Mouse (Mus musculus) heart, adult 2 months (tissue): Measurements from ENCODE around the gene Fam163a. TPM values are rescaled to one million over a fixed set of nuclear protein-coding genes. Genes with fewer than 3 reads are reported as not detected.
"Not testable (repeated sequence)": the region's sequence is repeated elsewhere in the genome, so short reads cannot be mapped to it uniquely, and the experiment has no call there.

ENCODE experiments used
- DNase-seq, 2 experiments: peaks; one replicate each; pipeline ENCODE4 v3.0.0; 2021
- H3K27ac ChIP-seq: fragments of 200-600 bp; 2 replicates; pipeline ENCODE4 v1.8.1; 2022
- H3K27me3 ChIP-seq: fragments of 200-500 bp; 2 replicates; pipeline ENCODE4 v1.6.1; 2012; ENCODE audit warnings: mild to moderate bottlenecking, low read length, inconsistent platforms, mixed read lengths; ENCODE audit not compliant: control insufficient read depth, insufficient read depth
- H3K36me3 ChIP-seq: fragments of 200-500 bp; 2 replicates; pipeline ENCODE4 v1.6.1; 2012; ENCODE audit warnings: low read length, inconsistent platforms; ENCODE audit not compliant: control insufficient read depth, insufficient read depth
- H3K4me1 ChIP-seq: fragments of 200-500 bp; 2 replicates; pipeline ENCODE4 v1.6.1; 2011; ENCODE audit warnings: low read length; ENCODE audit not compliant: control insufficient read depth, insufficient read depth
- H3K4me3 ChIP-seq: fragments of 200-600 bp; 2 replicates; pipeline ENCODE4 v1.8.1; 2022
- H3K79me2 ChIP-seq: fragments of 200-500 bp; replicated peaks from 2 replicates; pipeline ENCODE4 v1.6.1; 2012; ENCODE audit warnings: mild to moderate bottlenecking, inconsistent platforms, low read length, moderate library complexity, mixed read lengths; ENCODE audit not compliant: control insufficient read depth, insufficient read depth
- H3K9ac ChIP-seq: fragments of 200-500 bp; 2 replicates; pipeline ENCODE4 v1.6.1; 2012; ENCODE audit warnings: low read depth, mild to moderate bottlenecking, control low read depth, inconsistent platforms, low read length, mixed read lengths
- CTCF ChIP-seq: fragments of 200-600 bp; IDR thresholded peaks from 2 replicates; pipeline ENCODE4 v1.8.1; 2022; ENCODE audit warnings: antibody characterized with exemption, mild to moderate bottlenecking, moderate library complexity
- EP300 ChIP-seq: fragments of 200-500 bp; IDR thresholded peaks from 2 replicates; pipeline ENCODE4 v1.6.1; 2011; ENCODE audit warnings: low read depth, low read length, control low read depth; ENCODE audit not compliant: insufficient read depth
- POLR2A ChIP-seq: fragments of 200-500 bp; IDR thresholded peaks from 2 replicates; pipeline ENCODE4 v1.6.1; 2011; ENCODE audit warnings: mild to moderate bottlenecking, low read depth, low read length, control low read depth; ENCODE audit not compliant: insufficient read depth
- WGBS: fragments of 180-500 bp; shearing (Covaris S2); methylation state at CpG from one replicate; pipeline ENCODE4 v1.1.7; 2018; 5-methylcytosine and 5-hydroxymethylcytosine counted together
- intact Hi-C: fragments of 180-260 bp; cut with DNase I; formaldehyde crosslinking; loops from one replicate; pipeline ENCODE4 v1.15.1; 2025
- long read RNA-seq: library from polyadenylated mRNA; stranded (forward); transcript quantifications from one replicate; pipeline ENCODE4 v2.0.0, GENCODE M21; 2021
- polyA plus RNA-seq: library from polyadenylated mRNA; depleted of rRNA; stranded (reverse); fragments of >200 nt; gene quantifications from 2 replicates; pipeline ENCODE4 v1.2.3, GENCODE M21; 2012; rRNA removed
- total RNA-seq, 2 experiments: library from RNA; stranded (reverse); gene quantifications; 2 replicates each; pipeline ENCODE4 v1.2.3; 2021

The Fam163a gene
- total RNA-seq = not detected
- 0.09 and 0.23 TPM in 2 replicates for polyA plus RNA-seq
- long read RNA-seq = 0 reads

DNA sequence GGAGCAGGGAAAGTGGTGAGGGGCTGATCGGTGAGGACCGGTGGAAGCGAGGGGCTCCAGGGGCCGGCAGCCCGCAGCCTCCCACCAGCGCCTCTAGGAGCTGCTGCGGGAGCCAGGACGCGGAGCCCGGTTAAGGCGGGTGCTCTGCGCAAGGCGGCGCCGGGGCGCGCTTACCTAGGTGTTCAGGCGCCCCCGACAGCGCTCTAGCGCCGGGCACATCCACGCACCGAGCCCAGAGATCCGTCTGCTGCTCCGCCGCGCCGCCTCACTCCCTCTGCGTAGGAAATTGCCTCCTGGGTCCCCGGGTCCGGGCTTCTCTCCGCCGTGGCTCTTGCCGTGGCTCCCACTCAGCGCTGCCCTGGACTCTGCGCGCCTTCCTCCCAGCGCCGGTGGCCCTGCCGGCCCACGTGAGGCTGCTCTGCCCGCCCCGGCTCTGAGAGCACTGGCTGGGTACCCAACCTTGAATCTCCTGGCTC is at the start of gene Fam163a:
Fam163a (minus strand) TSS at position 371 of the 476 bp plus-strand sequence.
- Histone ChIP-seq H3K9ac (no peak within 1 kb of the TSS), H3K79me2 (no peaks in the 10 kb centered on the region), H3K27me3 (peaks cover 9% of the 10 kb centered on the region; the same call in 1 of the 2 replicates), H3K4me3 (no peak within 1 kb of the TSS; the same call in 1 of the 2 replicates), H3K27ac (no peak within 1 kb of the TSS), H3K36me3 (no peaks in the 10 kb centered on the region), H3K4me1 (no peaks in the 10 kb centered on the region; the same call in 1 of the 2 replicates)
- under 1% methylated on average over 44 of the region's 44 CpGs for WGBS
- no peak for DNase-seq
- TF ChIP-seq POLR2A (no peak), CTCF (no peak), EP300 (no peak)
- intact Hi-C loops = no loop called here

DNA sequence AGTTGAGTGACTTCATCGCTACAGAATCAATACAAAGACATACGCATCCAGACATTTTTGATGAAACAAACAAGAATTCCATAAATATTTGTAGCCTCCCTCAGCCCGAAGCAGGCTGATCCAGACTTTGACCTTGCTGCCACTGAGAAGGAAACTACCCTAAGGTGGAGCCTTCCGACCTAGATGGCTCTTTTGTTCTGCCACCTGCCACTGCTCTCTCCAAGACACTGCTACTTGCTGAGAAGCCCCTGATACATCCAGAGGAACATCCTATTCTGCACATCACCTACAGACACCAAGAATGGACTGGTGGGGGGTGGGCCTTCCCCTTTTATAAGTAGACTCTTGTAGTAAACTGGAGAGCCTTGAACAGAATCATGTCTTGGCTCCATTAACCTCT is 46.3 kb upstream of the Fam163a start:
- H3K27ac ChIP-seq, H3K4me1 ChIP-seq, H3K36me3 ChIP-seq, H3K79me2 ChIP-seq, H3K9ac ChIP-seq, H3K27me3 ChIP-seq, DNase-seq, H3K4me3 ChIP-seq, intact Hi-C loops: not testable (repeated sequence)
- 77% methylated on average over 4 of the region's 4 CpGs for WGBS

- intact Hi-C loops = no loop called here
- H3K4me3 ChIP-seq = no peak overlapping the region
- no peak for DNase-seq
- no peak overlapping the region for H3K27ac ChIP-seq
- no peaks in the 10 kb centered on the region for H3K27me3 ChIP-seq
- H3K79me2 ChIP-seq = no peaks in the 10 kb centered on the region
- H3K36me3 ChIP-seq = no peaks in the 10 kb centered on the region
- TF ChIP-seq POLR2A (no peak), EP300 (no peak)
- H3K4me1 ChIP-seq = no peaks in the 10 kb centered on the region
- 77% methylated on average over 3 of the region's 3 CpGs for WGBS
- H3K9ac ChIP-seq = no peak overlapping the region
These were observed 43.1 kb upstream of the Fam163a start for GRCm38 (mm10) chr1:156247893-156248292.

DNA sequence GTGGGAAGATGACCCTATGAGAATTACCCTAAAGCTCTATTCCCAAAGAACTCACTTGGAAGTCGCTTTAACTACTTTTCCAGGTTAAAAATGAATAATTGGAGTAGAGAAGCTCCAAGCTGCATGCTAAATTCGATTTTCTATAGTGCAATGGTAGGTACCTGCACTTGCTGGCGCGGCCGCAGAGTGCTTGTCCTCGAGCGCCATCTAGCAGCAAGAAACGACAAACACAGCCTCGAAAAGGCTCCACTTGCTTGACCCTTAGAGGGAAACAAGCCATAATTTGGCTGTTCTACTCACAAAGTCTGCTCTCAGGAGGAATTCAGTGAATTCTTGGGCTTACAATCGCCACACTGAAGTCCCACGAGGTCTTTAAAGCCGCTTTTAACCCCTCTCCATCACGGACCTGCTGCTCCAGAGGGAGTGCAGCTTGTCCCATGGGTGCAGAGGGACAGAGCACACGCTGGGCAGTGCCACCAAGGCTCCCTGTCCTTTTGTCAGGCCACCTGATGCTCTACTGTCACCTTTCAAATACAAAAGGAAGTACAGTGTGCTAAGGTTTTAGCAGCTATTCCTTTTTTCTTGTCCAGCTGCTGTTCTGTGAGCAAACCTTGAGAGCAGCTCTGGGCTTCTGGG is 37.0 kb upstream of the Fam163a start:
- peak; percentile 39 to 63 for DNase-seq
- 7% methylated on average over 14 of the region's 14 CpGs for WGBS
- peak; percentile 94 for TF ChIP-seq CTCF
- peak; percentile 56; the same call in 1 of the 2 replicates for TF ChIP-seq EP300
- no peak for TF ChIP-seq POLR2A

DNA sequence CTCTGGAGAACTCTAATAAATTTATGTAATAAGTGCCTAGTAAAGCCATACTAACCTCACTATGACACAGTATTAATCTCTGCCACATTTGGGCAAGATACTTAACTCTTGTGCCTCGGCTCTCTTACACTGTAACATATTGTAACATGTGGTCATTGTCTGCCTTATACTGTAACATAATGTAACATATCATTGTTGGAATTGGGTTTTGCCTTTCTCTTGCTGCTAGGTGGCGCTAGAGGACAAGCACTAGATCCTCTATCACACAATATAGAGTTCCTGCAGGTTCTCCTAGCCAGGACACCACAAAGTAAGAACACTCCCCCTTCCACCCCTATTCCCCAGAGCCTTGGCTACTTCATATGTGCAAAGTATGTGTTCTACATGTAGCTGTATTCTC is 36.2 kb upstream of the Fam163a start:
- intact Hi-C loops = loop anchor here (1.0 kb wide), 1 partner anchor 155 kb away; no protein-coding TSS in a partner anchor
- Histone ChIP-seq H3K9ac (no peak overlapping the region), H3K27me3 (no peaks in the 10 kb centered on the region), H3K27ac (no peak overlapping the region), H3K4me3 (no peak overlapping the region), H3K79me2 (no peaks in the 10 kb centered on the region), H3K4me1 (no peaks in the 10 kb centered on the region), H3K36me3 (no peaks in the 10 kb centered on the region)
- 45% methylated on average over 2 of the region's 2 CpGs for WGBS
- no peak for DNase-seq
- TF ChIP-seq CTCF (peak; percentile 53), EP300 (no peak), POLR2A (no peak)

More for the DNA sequence above, 37.0 kb upstream of the Fam163a start:
- H3K4me1 ChIP-seq = no peaks in the 10 kb centered on the region
- H3K36me3 ChIP-seq = no peaks in the 10 kb centered on the region
- H3K4me3 ChIP-seq = no peak overlapping the region
- H3K27ac ChIP-seq = no peak overlapping the region
- H3K79me2 ChIP-seq = no peaks in the 10 kb centered on the region
- no peaks in the 10 kb centered on the region for H3K27me3 ChIP-seq
- intact Hi-C loops = loop anchor here (1.0 kb wide), 1 partner anchor 156 kb away; no protein-coding TSS in a partner anchor
- no peak overlapping the region for H3K9ac ChIP-seq

- WGBS = 94% methylated on average over 6 of the region's 6 CpGs
- no peaks in the 10 kb centered on the region for H3K27me3 ChIP-seq
- intact Hi-C loops = no loop called here
- H3K79me2 ChIP-seq = no peaks in the 10 kb centered on the region
- no peaks in the 10 kb centered on the region for H3K4me1 ChIP-seq
- H3K27ac ChIP-seq = no peak overlapping the region
- DNase-seq = no peak
- H3K4me3 ChIP-seq = no peak overlapping the region
- H3K36me3 ChIP-seq = no peaks in the 10 kb centered on the region
- TF ChIP-seq POLR2A = no peak
- no peak for TF ChIP-seq CTCF
- no peak for TF ChIP-seq EP300
- no peak overlapping the region for H3K9ac ChIP-seq
These were observed 26.3 kb upstream of the Fam163a start for GRCm38 (mm10) chr1:156231122-156231521.
